In genomic region chr19:55099184-55100160, GRCm38 (mm10) we compare ENCODE assay signal across 8 mouse cellular contexts. TPM values are rescaled to one million over a fixed set of nuclear protein-coding genes. Genes with fewer than 3 reads are reported as not detected.
DNase-seq lines count a peak whose midpoint lies in the region; ATAC-seq lines count a peak whose summit lies in the region.

No protein-coding gene starts in this region.

- peaks cover 11% of the 10 kb centered on the region for H3K36me3 ChIP-seq in embryonic facial prominence, embryonic 10.5 days (replicated peaks)
- peaks cover 11% of the 10 kb centered on the region; the same call in 1 of the 2 replicates for H3K36me3 ChIP-seq in limb, embryonic 10.5 days
- 0 out of 2 replicates have a peak, but pooled peaks cover 7% of the 10 kb centered on the region for H3K36me3 ChIP-seq in midbrain, embryonic 12.5 days

- peak; percentile 89 for ATAC-seq in midbrain, embryonic 12.5 days (ENCODE audit: low FRiP score, low read depth)

- peak overlapping the region; percentile 92 for H3K9ac ChIP-seq in midbrain, embryonic 12.5 days (replicated peaks)

- peak; percentile 66 to 72 for DNase-seq in urinary bladder, adult 18-20 months (ENCODE audit: low spot score in 2 of 2)
- no peak for DNase-seq in urinary bladder, postnatal 10 days (ENCODE audit: low spot score)
- peak; percentile 91 for DNase-seq in embryonic facial prominence, embryonic 10.5 days (ENCODE audit: low spot score)
- DNase-seq in heart, adult 11 months: peak; percentile 99
- DNase-seq in kidney, adult 11 months: peak; percentile 72
- DNase-seq in limb, embryonic 10.5 days (ENCODE audit: low spot score): peak; percentile 89
- DNase-seq in skeletal muscle tissue, adult 2 months (ENCODE audit: low read depth, low spot score): peak; percentile 90

- H3K27me3 ChIP-seq in embryonic facial prominence, embryonic 10.5 days (replicated peaks; ENCODE audit: low read depth, poor library complexity, severe bottlenecking): no peaks in the 10 kb centered on the region
- no peaks in the 10 kb centered on the region for H3K27me3 ChIP-seq in limb, embryonic 10.5 days (ENCODE audit: low read depth, poor library complexity, severe bottlenecking)
- no peaks in the 10 kb centered on the region for H3K27me3 ChIP-seq in midbrain, embryonic 12.5 days

- H3K4me3 ChIP-seq in embryonic facial prominence, embryonic 10.5 days: peak overlapping the region; percentile 100
- peak overlapping the region; percentile 99 for H3K4me3 ChIP-seq in limb, embryonic 10.5 days
- H3K4me3 ChIP-seq in midbrain, embryonic 12.5 days: peak overlapping the region; percentile 97

- peak overlapping the region; percentile 98 for H3K4me2 ChIP-seq in midbrain, embryonic 12.5 days (replicated peaks)

- H3K27ac ChIP-seq in embryonic facial prominence, embryonic 10.5 days (replicated peaks): peak overlapping the region; percentile 92
- peak overlapping the region; percentile 89 for H3K27ac ChIP-seq in limb, embryonic 10.5 days
- peak overlapping the region; percentile 86 for H3K27ac ChIP-seq in midbrain, embryonic 12.5 days (replicated peaks)

- peaks cover 29% of the 10 kb centered on the region for H3K4me1 ChIP-seq in embryonic facial prominence, embryonic 10.5 days
- peaks cover 16% of the 10 kb centered on the region for H3K4me1 ChIP-seq in limb, embryonic 10.5 days
- peaks cover 22% of the 10 kb centered on the region for H3K4me1 ChIP-seq in midbrain, embryonic 12.5 days

- H3K9me3 ChIP-seq in embryonic facial prominence, embryonic 10.5 days: no peaks in the 10 kb centered on the region
- H3K9me3 ChIP-seq in limb, embryonic 10.5 days (replicated peaks): no peaks in the 10 kb centered on the region
- H3K9me3 ChIP-seq in midbrain, embryonic 12.5 days: no peaks in the 10 kb centered on the region

- 2% methylated on average over 69 of the region's 69 CpGs for WGBS in embryonic facial prominence, embryonic 10.5 days
- under 1% methylated on average over 69 of the region's 69 CpGs for WGBS in limb, embryonic 10.5 days
- WGBS in midbrain, embryonic 12.5 days: under 1% methylated on average over 51 of the region's 69 CpGs

RNA-seq across cellular contexts. Expression of gene Gpam, which starts 27.6 kb away (rescaled TPM):
- 18.1 and 20.4 TPM in 2 replicates for polyA plus RNA-seq in embryonic facial prominence, embryonic 10.5 days (2016; fragmentation: Nextera tagmentation; extraction: Ambion mirVana)
- 15.8 and 16.2 TPM in 2 replicates for polyA plus RNA-seq in limb, embryonic 10.5 days (2016; fragmentation: Nextera tagmentation; extraction: Ambion mirVana)
- polyA plus RNA-seq in midbrain, embryonic 12.5 days (2016; fragmentation: Nextera tagmentation; extraction: Ambion mirVana): 26.2 and 27.1 TPM in 2 replicates
